Mouse (Mus musculus) T-helper 17 cell (primary cell): ENCODE results near the gene Krt6a.
"Not testable (repeated sequence)": the region's sequence is repeated elsewhere in the genome, so short reads cannot be mapped to it uniquely, and the experiment has no call there.

Experiments used
- in situ Hi-C, 2 experiments: fragments of 300-600 bp; cut with MboI, MseI; formaldehyde crosslinking; loops; 1 replicate in 1 of 2; 2 replicates in 1 of 2; pipeline ENCODE4 v1.15.1; 2025; ENCODE audit warnings: high pct_unique_total_duplicates in 2 of 2

The Krt6a gene

DNA sequence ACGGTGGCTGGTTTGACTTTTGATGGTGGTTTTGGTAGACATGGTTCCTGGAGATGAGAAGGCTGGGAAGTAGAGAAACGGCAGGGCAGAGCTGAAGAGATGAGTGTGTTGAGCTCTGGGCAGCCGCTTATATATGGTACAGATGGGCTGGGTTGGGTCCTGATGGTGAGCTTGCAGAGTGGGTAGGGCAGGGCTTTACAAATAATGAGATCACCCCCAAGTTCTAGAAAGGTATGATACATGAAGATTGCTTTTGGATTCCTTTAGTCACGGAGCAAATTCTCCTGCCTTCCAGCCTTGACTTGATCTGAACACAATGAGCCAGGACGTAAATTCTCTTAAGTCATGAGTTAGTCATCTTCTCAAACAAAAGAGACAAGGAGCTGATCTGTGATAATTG lies at the start of gene Krt6a:
Gene Krt6a (minus strand): TSS at position 101 of the 400 bp plus-strand sequence.
- in situ Hi-C loops, result no loop called here

DNA sequence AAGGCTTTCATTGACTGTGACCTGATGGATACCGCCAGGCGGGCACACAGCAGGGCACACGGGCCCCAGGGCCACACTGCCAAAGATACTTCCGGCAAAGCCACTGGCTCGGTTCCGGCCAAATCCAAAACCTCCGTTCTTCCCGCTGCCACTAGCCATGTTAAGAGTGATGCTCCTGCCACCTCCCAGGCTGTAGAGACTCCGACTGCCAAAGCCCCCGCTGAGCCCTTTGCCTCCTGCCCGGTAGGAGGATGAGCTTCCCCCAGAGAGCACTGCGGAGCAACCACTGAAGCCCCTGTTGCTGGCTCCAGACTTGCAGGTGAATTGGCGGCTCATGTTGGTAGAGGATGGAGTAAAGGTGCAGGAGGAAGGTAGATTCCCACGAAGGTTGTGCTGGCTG lies 48.6 kb upstream of the Krt6a start, which contains the start of gene Krt71:
Gene Krt71 (minus strand): TSS at position 399 of the 400 bp plus-strand sequence.
- in situ Hi-C loops, result loop anchor here in 1 of 2 experiments (25.0 kb wide), 1 partner anchor 1120 kb away; no protein-coding TSS in a partner anchor

DNA sequence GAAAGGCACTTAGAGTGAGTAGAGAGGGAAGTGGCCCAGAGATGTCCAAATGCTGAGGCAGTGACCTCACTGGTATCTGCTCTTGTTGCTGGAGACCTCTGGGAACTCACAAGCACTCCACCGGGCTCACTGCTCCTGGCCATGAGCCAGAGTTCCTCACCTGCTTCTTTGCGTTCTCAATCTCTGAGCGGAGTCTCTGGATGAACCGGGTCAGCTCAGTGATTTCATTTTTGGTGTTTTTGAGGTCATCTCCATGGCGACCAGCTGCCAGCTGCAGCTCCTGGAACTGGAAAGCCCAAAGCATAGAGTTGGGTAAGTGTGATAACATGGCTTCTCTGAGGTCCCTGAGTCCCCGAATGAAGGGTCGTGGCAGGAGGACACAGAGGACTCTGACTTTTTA lies 43.7 kb upstream of the Krt6a start:
- in situ Hi-C loops, result loop anchor here in 1 of 2 experiments (25.0 kb wide), 1 partner anchor 1125 kb away; no protein-coding TSS in a partner anchor

- in situ Hi-C loops, result loop anchor here in 1 of 2 experiments (25.0 kb wide), 1 partner anchor 1132 kb away; no protein-coding TSS in a partner anchor
Observed at GRCm38 (mm10) chr15:101730653-101731052, 36.5 kb upstream of the Krt6a start.

GRCm38 (mm10) chr15:101724686-101725085 lies 30.6 kb upstream of the Krt6a start:
- in situ Hi-C loops, result loop anchor here in 1 of 2 experiments (25.0 kb wide), 1 partner anchor 1138 kb away; no protein-coding TSS in a partner anchor

DNA sequence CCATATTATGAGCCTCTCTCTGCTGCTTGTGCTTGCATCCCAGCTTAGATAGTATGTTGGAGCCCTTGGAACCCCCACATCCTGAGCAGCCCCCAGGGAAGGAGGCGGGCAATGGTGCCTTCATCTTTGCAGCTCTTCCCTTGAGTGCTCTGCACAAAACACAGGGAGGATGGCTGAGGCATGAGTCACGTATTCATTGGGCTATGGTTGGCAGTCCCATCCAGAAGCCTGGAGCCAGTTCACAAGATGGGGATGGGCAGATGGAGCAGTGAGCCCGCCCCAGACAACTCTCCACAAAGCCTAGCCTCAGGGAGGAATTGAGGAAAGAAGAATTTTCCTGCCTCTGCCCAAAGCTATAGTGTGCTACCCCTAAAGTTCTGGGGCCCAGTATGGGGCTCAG lies 21.7 kb upstream of the Krt6a start:
- in situ Hi-C loops, result no loop called here

- in situ Hi-C loops, result no loop called here
Observed at GRCm38 (mm10) chr15:101714356-101714755, 20.2 kb upstream of the Krt6a start.

DNA sequence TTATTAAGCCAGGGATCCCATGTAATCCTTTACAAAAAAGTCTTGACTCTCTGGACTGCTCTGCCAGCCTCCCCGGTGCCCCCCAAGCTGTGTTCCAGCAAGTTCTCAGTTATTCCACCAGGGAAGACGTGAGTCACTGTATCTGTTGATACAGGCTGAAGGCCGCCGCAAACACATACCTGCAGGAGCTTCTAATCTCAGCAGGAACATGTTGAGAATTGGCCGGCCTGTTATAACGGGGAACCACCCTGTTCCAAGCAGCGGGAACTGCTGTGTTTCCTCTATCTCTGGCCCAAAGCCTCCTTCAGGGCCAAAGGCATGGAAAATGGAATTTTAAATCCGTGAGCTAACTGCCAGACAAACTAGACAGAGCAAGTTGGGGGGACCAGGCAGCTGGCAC lies 19.6 kb upstream of the Krt6a start:
- in situ Hi-C loops, result no loop called here

GRCm38 (mm10) chr15:101712720-101713119 lies 18.6 kb upstream of the Krt6a start, which contains the start of gene Krt5:
Gene Krt5, minus strand, starts transcription at chr15:101712898.
- in situ Hi-C loops, result no loop called here

GRCm38 (mm10) chr15:101708683-101709082 lies 14.6 kb upstream of the Krt6a start:
- in situ Hi-C loops, result loop anchor here in 1 of 2 experiments (10.0 kb wide), 1 partner anchor 184 kb away; no protein-coding TSS in a partner anchor

GRCm38 (mm10) chr15:101707454-101707853 lies 13.3 kb upstream of the Krt6a start:
- in situ Hi-C loops, result loop anchor here in 1 of 2 experiments (10.0 kb wide), 1 partner anchor 183 kb away; no protein-coding TSS in a partner anchor

- in situ Hi-C loops, result loop anchor here in 1 of 2 experiments (10.0 kb wide), 1 partner anchor 179 kb away; no protein-coding TSS in a partner anchor
Observed at GRCm38 (mm10) chr15:101704066-101704465, 10.0 kb upstream of the Krt6a start.

- in situ Hi-C loops, result loop anchor here in 1 of 2 experiments (10.0 kb wide), 1 partner anchor 178 kb away; no protein-coding TSS in a partner anchor
Observed at GRCm38 (mm10) chr15:101702380-101702779, 8.3 kb upstream of the Krt6a start.

DNA sequence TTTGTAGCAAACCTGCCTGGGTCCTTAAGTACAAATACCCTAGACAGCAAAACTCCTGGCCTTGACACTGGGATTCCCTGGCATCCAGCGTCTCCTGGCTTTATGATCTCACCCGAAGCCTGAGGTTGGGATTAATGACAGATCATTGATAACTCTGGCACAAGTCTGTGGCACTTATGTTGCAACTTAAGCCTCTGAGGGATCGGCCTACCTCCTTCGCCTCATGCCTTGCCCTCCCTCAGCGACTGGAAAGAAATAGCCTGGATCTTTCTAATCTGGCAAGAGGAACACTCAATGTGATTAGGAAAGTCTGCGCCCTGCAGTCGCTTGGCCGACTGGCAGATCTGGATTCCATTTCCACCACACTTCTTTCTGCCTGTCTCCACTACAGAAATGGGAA lies 5.8 kb upstream of the Krt6a start:
- in situ Hi-C loops, result loop anchor here in 1 of 2 experiments (10.0 kb wide), 1 partner anchor 175 kb away; no protein-coding TSS in a partner anchor

- in situ Hi-C loops, result no loop called here
Observed at GRCm38 (mm10) chr15:101699192-101699591, 5.1 kb upstream of the Krt6a start.

- in situ Hi-C loops, result no loop called here
Observed at GRCm38 (mm10) chr15:101697326-101698188, 3.5 kb upstream of the Krt6a start.

DNA sequence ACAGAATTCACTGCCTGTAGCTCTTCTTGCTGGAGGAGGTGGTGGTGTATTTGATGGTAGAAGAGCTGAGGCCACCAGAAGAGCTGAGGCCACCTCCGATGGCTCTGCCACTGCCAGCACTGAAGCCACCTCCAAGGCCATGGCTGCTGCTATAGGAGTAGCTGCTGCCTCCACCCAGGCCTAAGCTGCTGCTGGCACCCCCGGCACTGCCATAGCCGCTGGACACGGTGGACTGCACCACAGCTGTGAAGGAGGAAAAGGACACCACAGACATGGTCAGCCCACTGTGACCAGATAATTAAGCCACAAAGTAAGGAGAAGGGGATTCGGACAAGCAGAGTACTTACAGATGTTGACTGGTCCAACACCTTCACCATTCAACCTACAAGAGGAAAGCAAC lies 3.6 kb downstream of the Krt6a start:
- in situ Hi-C loops, result not testable (repeated sequence)

DNA sequence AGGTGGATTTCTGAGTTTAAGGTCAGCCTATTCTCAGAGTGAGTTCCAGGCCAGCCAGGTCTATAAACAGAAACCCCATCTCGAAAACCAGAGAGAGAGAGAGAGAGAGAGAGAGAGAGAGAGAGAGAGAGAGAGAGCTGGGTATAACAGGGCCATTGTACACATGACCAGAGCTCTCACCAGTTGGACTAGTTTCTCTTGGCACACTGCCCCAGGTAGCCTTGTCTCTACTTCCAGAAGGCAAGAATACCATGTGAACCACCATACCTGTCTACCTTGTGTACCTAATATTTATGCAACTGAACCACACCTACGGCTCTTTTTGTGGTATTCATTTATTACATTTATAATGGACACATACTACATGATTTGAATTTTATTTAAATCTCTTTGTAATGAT lies 5.9 kb downstream of the Krt6a start:
- in situ Hi-C loops, result no loop called here

DNA sequence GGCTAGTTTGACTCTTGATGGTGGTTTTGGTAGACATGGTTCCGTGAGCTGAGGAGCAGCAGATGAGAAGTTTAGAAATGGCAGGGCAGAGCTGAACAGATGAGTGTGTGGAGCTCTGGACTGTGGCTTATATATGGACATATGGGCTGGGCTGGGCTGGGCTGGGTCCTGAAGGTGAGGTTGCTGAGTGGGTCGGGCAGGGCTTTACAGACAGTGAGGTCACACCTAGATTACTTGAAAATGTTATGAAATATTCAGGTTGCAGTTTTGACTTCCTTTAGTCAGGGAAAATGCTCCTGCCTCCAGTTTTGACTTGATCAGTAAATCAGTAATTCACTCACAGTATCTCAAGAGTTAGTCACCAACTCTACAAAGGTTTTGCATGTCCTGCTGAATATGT lies 13.9 kb downstream of the Krt6a start, which contains the start of gene Krt6b:
Gene Krt6b (minus strand): TSS at position 101 of the 400 bp plus-strand sequence.
- in situ Hi-C loops, result no loop called here

DNA sequence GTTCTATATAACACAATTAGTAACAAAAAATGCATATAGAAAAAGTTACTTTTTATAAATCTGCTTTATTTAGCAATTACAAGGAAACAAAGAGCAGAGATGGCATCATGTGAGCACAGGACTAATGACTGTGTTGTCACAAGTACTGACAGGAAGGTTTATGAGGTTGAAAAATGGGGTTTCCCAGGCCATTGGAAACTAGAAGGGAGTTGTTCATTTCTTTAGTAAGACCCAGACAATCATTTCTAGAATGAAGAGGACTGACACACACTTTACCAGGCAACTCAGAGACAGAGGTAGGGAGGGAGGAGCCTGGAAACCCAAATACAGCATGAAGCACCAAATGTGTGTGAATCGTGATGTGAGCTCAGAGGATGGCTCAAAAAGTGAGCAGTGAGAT lies 18.1 kb downstream of the Krt6a start:
- in situ Hi-C loops, result no loop called here

- in situ Hi-C loops, result no loop called here
Observed at GRCm38 (mm10) chr15:101652736-101653265, 41.3 kb downstream of the Krt6a start.

GRCm38 (mm10) chr15:101647280-101647679 lies 46.8 kb downstream of the Krt6a start, which contains the start of gene Gm5478:
Gene Gm5478, minus strand, starts transcription at chr15:101647380.
- in situ Hi-C loops, result loop anchor here in 1 of 2 experiments (10.0 kb wide), 2 partner anchors 288 to 582 kb away; no protein-coding TSS in a partner anchor
